Comparison of ENCODE assay signal across 9 mouse cellular contexts in the genomic region with DNA sequence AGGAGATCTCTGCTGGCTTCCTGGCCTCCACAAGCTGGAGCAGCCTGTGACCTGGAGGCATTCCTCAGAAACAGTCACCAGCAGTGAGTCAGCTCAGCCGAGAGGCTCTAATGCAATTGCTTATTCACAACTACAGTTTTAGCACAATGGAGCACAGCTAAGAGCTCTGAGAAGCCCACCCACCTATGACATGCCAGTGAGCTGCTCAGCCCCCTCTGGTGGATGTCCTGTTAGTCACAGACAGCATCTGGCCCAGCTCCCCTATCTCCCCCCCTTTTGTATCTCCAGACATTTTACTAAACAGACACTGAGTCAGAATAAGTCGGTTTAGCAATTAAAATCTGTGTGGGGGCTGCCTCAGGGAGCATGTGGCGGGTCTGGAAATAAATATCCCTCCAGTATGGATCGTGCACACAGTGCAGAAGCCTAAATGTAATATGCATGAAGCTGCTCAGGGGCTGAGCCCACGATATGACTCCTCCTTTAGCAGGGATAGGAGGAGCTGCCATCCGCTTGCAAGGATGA.
A peak's percentile ranks its signal among the peaks of the same experiment; 100 is the strongest.
DNase-seq lines count a peak whose midpoint lies in the region; ATAC-seq lines count a peak whose summit lies in the region.
"Had no signal": no experiment of that assay in that cellular context is flagged by ENCODE, and none has a peak within 500 bp of the region (broad histone marks: within the 10 kb centered on the region; RNA-seq: fewer than 3 reads in every experiment).

No protein-coding gene starts in this region.

- H3K4me1 ChIP-seq in lung, embryonic 15.5 days = no peaks in the 10 kb centered on the region; the same call in 1 of the 2 replicates
- H3K4me1 ChIP-seq in embryonic facial prominence, embryonic 14.5 days (ENCODE audit: control insufficient read depth, insufficient read depth, low read length) = no peaks in the 10 kb centered on the region
- H3K4me1 ChIP-seq in intestine, embryonic 16.5 days (ENCODE audit: control insufficient read depth, insufficient read depth, low read length) = no peaks in the 10 kb centered on the region; the same call in 1 of the 2 replicates
- H3K4me1 ChIP-seq in midbrain, embryonic 11.5 days (ENCODE audit: control insufficient read depth, insufficient read depth, low read length) = peaks cover 6% of the 10 kb centered on the region

- no peak for DNase-seq in lung, postnatal 4 days
- DNase-seq in embryonic facial prominence, embryonic 14.5 days (ENCODE audit: low spot score) = peak; percentile 83
- DNase-seq in midbrain, embryonic 11.5 days (ENCODE audit: low spot score, missing footprints) = peak; percentile 92
- no peak for DNase-seq in T-cell, adult 2 months (ENCODE audit: low spot score)
- DNase-seq in ovary, postnatal 36 days (ENCODE audit: low spot score) = no peak
- DNase-seq in heart, adult 9 months (ENCODE audit: low spot score in 2 of 2) = no peak
- DNase-seq: liver, embryonic 13.5 days had no signal

- no peak overlapping the region for H3K4me2 ChIP-seq in lung, embryonic 15.5 days
- H3K4me2 ChIP-seq in embryonic facial prominence, embryonic 14.5 days (ENCODE audit: low read depth, low read length) = 0 out of 2 replicates have a peak overlapping the region, but pooled peaks have one; percentile 23
- no peak overlapping the region for H3K4me2 ChIP-seq in intestine, embryonic 16.5 days (ENCODE audit: low read depth, low read length)
- no peak overlapping the region for H3K4me2 ChIP-seq in midbrain, embryonic 11.5 days
- H3K4me2 ChIP-seq: liver, embryonic 13.5 days had no signal

- no peak overlapping the region for H3K27ac ChIP-seq in lung, embryonic 15.5 days
- peak overlapping the region; percentile 69 for H3K27ac ChIP-seq in embryonic facial prominence, embryonic 14.5 days (replicated peaks; ENCODE audit: low read depth, low read length)
- no peak overlapping the region for H3K27ac ChIP-seq in intestine, embryonic 16.5 days (ENCODE audit: low read length)
- H3K27ac ChIP-seq in midbrain, embryonic 11.5 days (ENCODE audit: low read depth, low read length) = peak overlapping the region; percentile 35; the same call in 1 of the 2 replicates
- H3K27ac ChIP-seq: liver, embryonic 13.5 days had no signal

- no peaks in the 10 kb centered on the region for H3K36me3 ChIP-seq in lung, embryonic 15.5 days
- H3K36me3 ChIP-seq in embryonic facial prominence, embryonic 14.5 days (ENCODE audit: control insufficient read depth, insufficient read depth, low read length) = no peaks in the 10 kb centered on the region
- H3K36me3 ChIP-seq in intestine, embryonic 16.5 days (ENCODE audit: control insufficient read depth, insufficient read depth, low read length) = no peaks in the 10 kb centered on the region
- H3K36me3 ChIP-seq in midbrain, embryonic 11.5 days (ENCODE audit: control insufficient read depth, insufficient read depth, low read length) = no peaks in the 10 kb centered on the region; the same call in 1 of the 2 replicates
- H3K36me3 ChIP-seq: liver, embryonic 13.5 days had no signal

- H3K27me3 ChIP-seq in lung, embryonic 15.5 days = no peaks in the 10 kb centered on the region
- no peaks in the 10 kb centered on the region for H3K27me3 ChIP-seq in embryonic facial prominence, embryonic 14.5 days (replicated peaks; ENCODE audit: control insufficient read depth, insufficient read depth, low read length)
- H3K27me3 ChIP-seq in intestine, embryonic 16.5 days (replicated peaks; ENCODE audit: control insufficient read depth, insufficient read depth, low read length) = no peaks in the 10 kb centered on the region
- H3K27me3 ChIP-seq in midbrain, embryonic 11.5 days (ENCODE audit: control insufficient read depth, insufficient read depth, low read length) = no peaks in the 10 kb centered on the region
- H3K27me3 ChIP-seq: liver, embryonic 13.5 days had no signal

- H3K4me3 ChIP-seq in lung, embryonic 15.5 days = no peak overlapping the region
- H3K4me3 ChIP-seq in embryonic facial prominence, embryonic 14.5 days (ENCODE audit: low read depth, low read length) = no peak overlapping the region
- H3K4me3 ChIP-seq in intestine, embryonic 16.5 days (ENCODE audit: low read length) = no peak overlapping the region
- no peak overlapping the region for H3K4me3 ChIP-seq in midbrain, embryonic 11.5 days (ENCODE audit: low read depth, low read length)
- H3K4me3 ChIP-seq: liver, embryonic 13.5 days had no signal

- ATAC-seq in lung, embryonic 15.5 days (ENCODE audit: borderline replicate concordance, extremely low read depth, low FRiP score, low TSS enrichment) = 0 out of 2 replicates have a peak, but pooled peaks have one; percentile 43
- peak; percentile 83 for ATAC-seq in embryonic facial prominence, embryonic 14.5 days (ENCODE audit: low read depth)
- ATAC-seq in intestine, embryonic 16.5 days = peak; percentile 53; the same call in 1 of the 2 replicates
- peak; percentile 87 for ATAC-seq in midbrain, embryonic 11.5 days (ENCODE audit: low FRiP score)

- 31% methylated on average over 6 of the region's 6 CpGs for WGBS in lung, embryonic 15.5 days
- WGBS in embryonic facial prominence, embryonic 14.5 days = 19% methylated on average over 6 of the region's 6 CpGs
- WGBS in intestine, embryonic 16.5 days = 34% methylated on average over 6 of the region's 6 CpGs
- 28% methylated on average over 6 of the region's 6 CpGs for WGBS in midbrain, embryonic 11.5 days

- no peaks in the 10 kb centered on the region for H3K9me3 ChIP-seq in lung, embryonic 15.5 days
- H3K9me3 ChIP-seq in embryonic facial prominence, embryonic 14.5 days (ENCODE audit: control insufficient read depth, low read length) = no peaks in the 10 kb centered on the region
- H3K9me3 ChIP-seq in intestine, embryonic 16.5 days (ENCODE audit: control insufficient read depth, low read length) = no peaks in the 10 kb centered on the region
- no peaks in the 10 kb centered on the region for H3K9me3 ChIP-seq in midbrain, embryonic 11.5 days (ENCODE audit: control insufficient read depth, low read length)
- H3K9me3 ChIP-seq: liver, embryonic 13.5 days had no signal

- no peak overlapping the region for H3K9ac ChIP-seq in lung, embryonic 15.5 days
- H3K9ac ChIP-seq in embryonic facial prominence, embryonic 14.5 days (ENCODE audit: low read depth, low read length) = no peak overlapping the region
- no peak overlapping the region for H3K9ac ChIP-seq in intestine, embryonic 16.5 days (ENCODE audit: low read depth, low read length)
- peak overlapping the region; percentile 31; the same call in 1 of the 2 replicates for H3K9ac ChIP-seq in midbrain, embryonic 11.5 days (ENCODE audit: low read length)
- H3K9ac ChIP-seq: liver, embryonic 13.5 days had no signal

Comparison
In these comparisons a context has a peak if more than half of its experiments do, and no peak if none do; other contexts are left out.
1. H3K27ac ChIP-seq: peak in embryonic facial prominence, embryonic 14.5 days (single experiment) and midbrain, embryonic 11.5 days (single experiment); none in lung, embryonic 15.5 days (single experiment) and intestine, embryonic 16.5 days (single experiment).
2. DNase-seq: peak in embryonic facial prominence, embryonic 14.5 days (single experiment) and midbrain, embryonic 11.5 days (single experiment); none in lung, postnatal 4 days (0 of 2), T-cell, adult 2 months (single experiment), ovary, postnatal 36 days (single experiment) and heart, adult 9 months (0 of 2).
3. Peak in every context shown above with its lines, with median percentiles within 50 percentile points of each other: ATAC-seq.